Mouse (Mus musculus): Measurements from ENCODE around the gene Hsd17b13. TPM values are rescaled to one million over a fixed set of nuclear protein-coding genes. Genes with fewer than 3 reads are reported as not detected.

The Hsd17b13 gene
- polyA plus RNA-seq, 1 experiment from 2014 or later = 76.5 TPM

GRCm38 (mm10) chr5:103907844-103908243 lies 69.4 kb downstream of the Hsd17b13 start:
- TF ChIP-seq CTCF (IDR thresholded peaks at IDR 0.05; ENCODE audit: low read depth) = no peak
- no peak for ATAC-seq
- no peak overlapping the region for H3K4me2 ChIP-seq (replicated peaks; ENCODE audit: low read depth)
- no peak overlapping the region for H3K9ac ChIP-seq (ENCODE audit: low read depth, low read length)
- no peaks in the 10 kb centered on the region for H3K9me3 ChIP-seq (ENCODE audit: control insufficient read depth)
- H3K36me3 ChIP-seq (ENCODE audit: control insufficient read depth, insufficient read depth) = no peaks in the 10 kb centered on the region
- H3K4me1 ChIP-seq (replicated peaks; ENCODE audit: control insufficient read depth, insufficient read depth, low read length) = no peaks in the 10 kb centered on the region
- H3K27ac ChIP-seq (ENCODE audit: low read depth, low read length) = no peak overlapping the region
- H3K27me3 ChIP-seq (replicated peaks; ENCODE audit: control insufficient read depth, insufficient read depth, low read length) = no peaks in the 10 kb centered on the region
- no peak overlapping the region for H3K4me3 ChIP-seq (ENCODE audit: low read depth, low read length)
- WGBS = 83% methylated on average over 4 of the region's 4 CpGs

- H3K36me3 ChIP-seq (ENCODE audit: control insufficient read depth, insufficient read depth) = no peaks in the 10 kb centered on the region
- no peak overlapping the region for H3K27ac ChIP-seq (ENCODE audit: low read depth, low read length)
- H3K4me2 ChIP-seq (replicated peaks; ENCODE audit: low read depth) = no peak overlapping the region
- no peaks in the 10 kb centered on the region for H3K27me3 ChIP-seq (replicated peaks; ENCODE audit: control insufficient read depth, insufficient read depth, low read length)
- no peaks in the 10 kb centered on the region for H3K9me3 ChIP-seq (ENCODE audit: control insufficient read depth)
- H3K4me1 ChIP-seq (replicated peaks; ENCODE audit: control insufficient read depth, insufficient read depth, low read length) = no peaks in the 10 kb centered on the region
- WGBS = 87% methylated on average over 6 of the region's 6 CpGs
- no peak for ATAC-seq
- H3K4me3 ChIP-seq (ENCODE audit: low read depth, low read length) = no peak overlapping the region
- H3K9ac ChIP-seq (ENCODE audit: low read depth, low read length) = no peak overlapping the region
- TF ChIP-seq CTCF (IDR thresholded peaks at IDR 0.05; ENCODE audit: low read depth) = no peak
These were observed 71.0 kb downstream of the Hsd17b13 start for GRCm38 (mm10) chr5:103906173-103906572.

Other genes starting within 250 kb of the Hsd17b13 start
- gene Klhl8, start 66.2 kb downstream of the Hsd17b13 start, polyA plus RNA-seq (2015; fragmentation: Nextera tagmentation; extraction: Ambion mirVana) = 4.3 and 4.6 TPM in 2 replicates
- gene Hsd17b11, start 44.5 kb upstream of the Hsd17b13 start, polyA plus RNA-seq (2015; fragmentation: Nextera tagmentation; extraction: Ambion mirVana) = 48.7 and 55.3 TPM in 2 replicates
- 81.1 and 82.0 TPM in 2 replicates for gene Nudt9, start 68.9 kb upstream of the Hsd17b13 start, polyA plus RNA-seq (2015; fragmentation: Nextera tagmentation; extraction: Ambion mirVana)
- gene Gm17660, start 100.2 kb upstream of the Hsd17b13 start, polyA plus RNA-seq (2015; fragmentation: Nextera tagmentation; extraction: Ambion mirVana) = 1.1 and 1.5 TPM in 2 replicates
- gene Sparcl1, start 136.3 kb upstream of the Hsd17b13 start, polyA plus RNA-seq (2015; fragmentation: Nextera tagmentation; extraction: Ambion mirVana) = 158 and 165 TPM in 2 replicates
- gene Dspp, start 193.3 kb upstream of the Hsd17b13 start, polyA plus RNA-seq (2015; fragmentation: Nextera tagmentation; extraction: Ambion mirVana) = not detected in 2 replicates
- 0.30 and 0.34 TPM in 2 replicates for gene Dmp1, start 225.2 kb upstream of the Hsd17b13 start, polyA plus RNA-seq (2015; fragmentation: Nextera tagmentation; extraction: Ambion mirVana)

Data from intestine, postnatal 0 days (tissue).